Mouse (Mus musculus) embryonic facial prominence, embryonic 12.5 days (tissue): ENCODE results near the gene Emilin2. TPM values are rescaled to one million over a fixed set of nuclear protein-coding genes. Genes with fewer than 3 reads are reported as not detected.

Experiments used
- ATAC-seq: fragments of 200-750 bp; cut with Nextera tagmentation; 2 replicates; pipeline ENCODE4 v1.8.0; 2017; ENCODE audit not compliant: insufficient number of reproducible peaks, insufficient read depth, low FRiP score, low TSS enrichment
- H3K27ac ChIP-seq: fragments of 300-500 bp; sonication (generic); 2 replicates; pipeline ENCODE4 v1.5.1; 2016; ENCODE audit warnings: mild to moderate bottlenecking
- H3K27me3 ChIP-seq: fragments of 300-500 bp; sonication (generic); 2 replicates; pipeline ENCODE4 v1.6.1; 2016; ENCODE audit warnings: mild to moderate bottlenecking, moderate library complexity
- H3K36me3 ChIP-seq: fragments of 300-500 bp; sonication (generic); 2 replicates; pipeline ENCODE4 v1.6.1; 2016; ENCODE audit warnings: mild to moderate bottlenecking
- H3K4me1 ChIP-seq: fragments of 300-500 bp; sonication (generic); 2 replicates; pipeline ENCODE4 v1.6.1; 2016
- H3K4me2 ChIP-seq: fragments of 300-500 bp; sonication (generic); replicated peaks from 2 replicates; pipeline ENCODE4 v1.6.1; 2016; ENCODE audit warnings: mild to moderate bottlenecking, moderate library complexity
- H3K4me3 ChIP-seq: fragments of 300-500 bp; sonication (generic); 2 replicates; pipeline ENCODE4 v1.5.1; 2016; ENCODE audit warnings: mild to moderate bottlenecking
- H3K9ac ChIP-seq: fragments of 300-500 bp; sonication (generic); 2 replicates; pipeline ENCODE4 v1.6.1; 2016; ENCODE audit warnings: mild to moderate bottlenecking, moderate library complexity
- H3K9me3 ChIP-seq: fragments of 300-500 bp; sonication (generic); 2 replicates; pipeline ENCODE4 v1.6.1; 2016; ENCODE audit warnings: mild to moderate bottlenecking, moderate library complexity
- WGBS: fragments of 180-500 bp; shearing (Covaris S2); methylation state at CpG from one replicate; pipeline ENCODE4 v1.1.7; 2016; 5-methylcytosine and 5-hydroxymethylcytosine counted together
- polyA plus RNA-seq: library from polyadenylated mRNA; unstranded; fragments of >200 nt; fragmentation: Nextera tagmentation; extraction: Ambion mirVana; gene quantifications from 2 replicates; pipeline ENCODE4 v1.2.1, GENCODE M21; 2016

Gene Emilin2
- polyA plus RNA-seq, 1 experiment from 2014 or later = 23.5 TPM

DNA sequence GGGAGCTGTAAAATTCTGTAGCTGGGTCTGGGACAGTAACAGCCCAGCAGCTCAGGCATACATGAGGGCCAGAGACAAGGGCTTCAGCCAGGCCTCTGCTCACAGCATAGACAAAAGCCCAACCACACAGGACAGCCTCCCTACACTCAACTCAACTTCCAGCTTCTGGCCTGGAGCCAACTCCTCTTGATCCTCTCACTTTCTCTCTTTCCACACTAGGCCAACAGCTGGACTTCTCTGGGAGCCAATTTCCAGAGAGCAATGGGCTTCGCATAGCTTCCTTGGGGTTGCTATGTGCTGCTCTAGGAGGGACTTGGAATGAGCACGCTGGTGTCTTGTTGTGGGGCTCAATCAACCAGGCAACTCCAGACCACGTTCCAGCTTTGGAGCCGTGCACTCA, 28.5 kb downstream of the Emilin2 start:
- Histone ChIP-seq H3K4me2 (no peak overlapping the region), H3K9me3 (no peaks in the 10 kb centered on the region), H3K27ac (no peak overlapping the region), H3K4me1 (peaks cover 14% of the 10 kb centered on the region; the same call in 1 of the 2 replicates), H3K9ac (no peak overlapping the region), H3K27me3 (no peaks in the 10 kb centered on the region), H3K36me3 (no peaks in the 10 kb centered on the region), H3K4me3 (no peak overlapping the region)
- no peak for ATAC-seq
- WGBS = 90% methylated on average over 4 of the region's 4 CpGs

DNA sequence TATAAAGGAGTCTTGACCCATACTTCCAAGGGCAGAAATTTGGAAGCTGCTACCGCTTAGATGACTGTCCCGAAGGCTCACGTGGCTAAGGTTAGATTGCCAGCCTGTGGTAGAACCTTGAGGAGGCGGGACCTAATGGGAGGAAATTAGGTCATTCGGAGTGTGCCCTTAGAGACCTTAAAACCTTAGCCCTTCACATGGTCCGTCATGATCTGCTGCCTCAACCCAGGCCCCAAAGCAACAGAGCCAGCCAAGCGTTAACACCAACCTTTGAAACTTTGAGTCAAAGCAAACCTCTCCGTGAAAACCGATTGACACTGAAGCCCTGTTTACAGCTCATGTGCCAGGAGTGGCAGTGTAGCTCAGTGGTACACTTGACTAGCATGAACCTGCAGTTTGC, 29.1 kb downstream of the Emilin2 start:
- H3K27ac ChIP-seq = no peak overlapping the region
- 89% methylated on average over 9 of the region's 9 CpGs for WGBS
- no peak for ATAC-seq
- no peaks in the 10 kb centered on the region for H3K9me3 ChIP-seq
- H3K4me2 ChIP-seq = no peak overlapping the region
- no peak overlapping the region for H3K4me3 ChIP-seq
- H3K36me3 ChIP-seq = no peaks in the 10 kb centered on the region
- H3K4me1 ChIP-seq = peaks cover 14% of the 10 kb centered on the region; the same call in 1 of the 2 replicates
- H3K27me3 ChIP-seq = no peaks in the 10 kb centered on the region
- H3K9ac ChIP-seq = no peak overlapping the region

DNA sequence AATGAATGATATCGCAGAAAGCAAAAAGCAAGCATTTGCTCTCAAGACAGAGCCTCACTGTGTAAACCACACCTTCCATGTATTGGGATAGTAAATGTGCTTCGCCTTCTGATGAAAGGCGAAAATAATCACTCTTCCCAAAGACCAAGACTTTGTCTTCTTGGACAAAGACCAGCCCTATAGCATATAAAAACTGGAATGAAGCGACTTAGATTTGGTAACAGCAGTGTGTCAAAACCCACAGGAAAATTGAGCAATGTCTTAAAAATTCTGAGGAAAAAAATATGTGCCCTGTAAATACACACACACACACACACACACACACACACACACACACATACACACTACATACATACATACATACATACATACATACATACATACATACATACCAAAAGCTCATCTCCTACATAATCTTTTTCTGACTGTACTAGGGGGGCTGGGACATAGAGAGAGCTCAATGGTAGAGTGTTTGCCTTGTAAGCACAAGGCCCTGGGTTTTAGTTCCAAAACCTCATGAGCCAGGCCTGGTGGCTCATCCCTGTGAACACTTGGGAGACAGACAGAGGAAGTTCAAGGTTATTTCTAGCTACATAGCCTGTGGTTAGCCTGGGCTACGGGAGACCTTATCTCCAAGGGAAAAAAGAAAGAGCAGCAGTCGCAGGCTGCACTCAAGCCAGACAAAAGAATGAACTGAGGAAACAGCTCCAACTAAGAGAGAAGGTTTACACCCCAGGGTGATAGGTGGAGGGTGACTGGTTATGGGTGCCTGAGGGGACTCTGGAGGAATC, 33.9 kb downstream of the Emilin2 start:
- WGBS = 90% methylated on average over 6 of the region's 6 CpGs

DNA sequence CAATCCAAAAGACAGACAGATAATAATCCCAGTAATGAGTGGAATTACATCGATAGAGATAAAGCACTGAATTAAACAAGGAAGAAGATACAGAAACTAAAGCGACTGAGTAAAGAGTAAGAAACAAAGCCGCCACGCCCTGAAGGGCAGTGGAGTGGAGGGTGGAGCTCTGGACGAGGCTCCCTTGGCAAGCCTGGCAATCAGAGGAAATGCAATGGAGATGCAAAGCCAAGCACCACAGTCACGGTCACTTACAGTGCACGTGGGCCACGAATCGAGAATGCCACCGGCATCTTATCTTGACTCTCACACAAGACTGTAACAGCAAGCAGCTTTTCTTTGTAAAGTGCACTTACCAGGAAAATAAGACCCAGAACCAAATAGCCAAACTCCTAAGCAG, 35.0 kb downstream of the Emilin2 start:
- 87% methylated on average over 10 of the region's 10 CpGs for WGBS
- H3K27me3 ChIP-seq = no peaks in the 10 kb centered on the region

More for the DNA sequence above, 33.9 kb downstream of the Emilin2 start:
- Histone ChIP-seq H3K27me3 (no peaks in the 10 kb centered on the region), H3K27ac (no peak overlapping the region), H3K9ac (no peak overlapping the region), H3K4me3 (no peak overlapping the region), H3K9me3 (no peaks in the 10 kb centered on the region), H3K36me3 (peaks cover 16% of the 10 kb centered on the region), H3K4me2 (no peak overlapping the region), H3K4me1 (no peaks in the 10 kb centered on the region)
- ATAC-seq = no peak

DNA sequence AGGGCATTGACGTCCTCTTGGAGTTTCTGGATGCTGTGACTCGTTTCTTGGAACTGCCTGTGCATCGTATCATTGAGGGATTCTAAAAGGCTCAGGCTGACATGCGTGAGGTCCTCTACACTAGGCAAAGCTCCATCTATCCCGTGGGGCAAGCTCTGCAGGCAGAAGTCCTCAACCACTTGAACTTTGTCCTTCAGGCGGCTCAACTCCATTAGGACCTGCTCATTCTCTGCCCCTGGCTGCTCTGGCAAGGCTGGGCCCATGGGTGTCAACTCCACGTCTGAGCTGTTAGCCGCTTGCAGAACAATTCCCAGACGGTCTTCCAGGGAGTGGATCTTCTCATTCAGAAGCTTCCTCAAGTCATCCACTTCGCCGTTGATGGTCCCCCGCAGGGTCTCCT, 37.9 kb downstream of the Emilin2 start:
- no peak overlapping the region for H3K4me2 ChIP-seq
- WGBS = 93% methylated on average over 12 of the region's 12 CpGs
- H3K36me3 ChIP-seq = peaks cover 16% of the 10 kb centered on the region
- H3K4me1 ChIP-seq = no peaks in the 10 kb centered on the region
- no peaks in the 10 kb centered on the region for H3K9me3 ChIP-seq
- no peak for ATAC-seq
- no peak overlapping the region for H3K9ac ChIP-seq
- no peaks in the 10 kb centered on the region for H3K27me3 ChIP-seq
- H3K4me3 ChIP-seq = no peak overlapping the region
- no peak overlapping the region for H3K27ac ChIP-seq

More for the DNA sequence above, 35.0 kb downstream of the Emilin2 start:
- Histone ChIP-seq H3K4me1 (no peaks in the 10 kb centered on the region), H3K4me3 (no peak overlapping the region), H3K36me3 (peaks cover 16% of the 10 kb centered on the region), H3K9ac (no peak overlapping the region), H3K9me3 (no peaks in the 10 kb centered on the region), H3K27ac (no peak overlapping the region), H3K4me2 (no peak overlapping the region)
- ATAC-seq = no peak

DNA sequence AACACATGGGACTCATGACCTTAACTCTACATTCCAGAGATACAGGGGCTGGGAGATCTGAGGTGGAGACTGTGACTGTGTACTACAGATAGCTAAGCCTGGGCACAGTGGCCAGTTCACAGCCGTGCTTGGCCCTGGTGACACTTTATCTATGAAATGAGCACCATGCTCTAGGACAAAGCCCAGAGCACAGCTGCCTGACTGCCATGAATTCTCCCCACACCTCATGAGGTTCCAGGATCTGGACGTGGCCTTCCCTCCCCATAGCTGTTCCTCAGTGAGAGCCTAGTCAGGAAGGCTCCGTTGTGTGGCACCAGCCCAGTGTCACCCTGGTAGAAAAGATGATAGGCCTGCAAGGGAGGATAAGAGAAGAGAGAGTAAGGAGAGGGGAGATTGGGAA, 43.2 kb downstream of the Emilin2 start:
- 93% methylated on average over 3 of the region's 3 CpGs for WGBS

DNA sequence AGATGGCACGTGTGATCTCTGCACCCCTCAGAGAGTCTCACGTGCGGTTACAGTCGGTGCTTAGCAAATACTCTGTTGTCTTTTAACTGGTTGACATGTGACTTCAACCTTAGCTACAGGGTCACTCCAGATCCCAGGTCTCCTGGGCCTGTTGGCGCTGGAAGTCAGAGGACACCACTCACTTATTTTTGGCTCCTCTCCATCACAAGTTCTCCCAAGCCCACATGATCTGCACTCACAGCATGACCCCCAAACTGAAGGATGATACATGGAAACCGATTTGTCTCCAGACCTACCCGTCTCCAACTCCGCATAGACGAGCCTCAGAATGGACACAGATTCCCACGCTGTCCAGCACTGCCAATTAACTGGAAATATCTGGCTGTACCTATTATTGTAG, 43.6 kb downstream of the Emilin2 start:
- H3K4me3 ChIP-seq = no peak overlapping the region
- H3K36me3 ChIP-seq = no peaks in the 10 kb centered on the region; the same call in 1 of the 2 replicates
- WGBS = 87% methylated on average over 10 of the region's 10 CpGs
- H3K4me2 ChIP-seq = no peak overlapping the region
- no peaks in the 10 kb centered on the region for H3K4me1 ChIP-seq
- no peaks in the 10 kb centered on the region for H3K9me3 ChIP-seq
- H3K9ac ChIP-seq = no peak overlapping the region
- no peak overlapping the region for H3K27ac ChIP-seq
- ATAC-seq = no peak
- no peaks in the 10 kb centered on the region for H3K27me3 ChIP-seq

More for the DNA sequence above, 43.2 kb downstream of the Emilin2 start:
- Histone ChIP-seq H3K9me3 (no peaks in the 10 kb centered on the region), H3K4me1 (no peaks in the 10 kb centered on the region), H3K27ac (no peak overlapping the region), H3K9ac (no peak overlapping the region), H3K4me3 (no peak overlapping the region), H3K27me3 (no peaks in the 10 kb centered on the region), H3K36me3 (peaks cover 4% of the 10 kb centered on the region), H3K4me2 (no peak overlapping the region)
- no peak for ATAC-seq

DNA sequence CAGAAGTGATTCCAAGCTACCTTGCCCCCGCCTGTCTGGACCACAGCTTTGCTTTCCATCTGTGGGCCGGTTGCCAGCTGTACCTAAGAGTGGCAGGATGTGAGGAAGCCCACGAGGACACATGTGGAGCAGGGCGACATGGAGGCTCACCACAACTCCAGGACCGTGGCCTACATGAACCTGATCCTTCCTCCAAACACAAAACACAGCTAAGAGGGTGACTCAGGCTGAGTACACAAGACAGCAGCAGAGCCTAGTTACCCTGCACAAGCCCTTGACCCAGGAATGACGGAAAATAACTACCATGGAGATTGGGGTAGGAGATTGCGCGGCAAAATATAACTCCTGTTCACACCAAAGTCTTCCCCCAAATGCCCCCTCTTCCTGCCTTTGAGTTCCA, 44.4 kb downstream of the Emilin2 start:
- Histone ChIP-seq H3K9me3 (no peaks in the 10 kb centered on the region), H3K4me1 (no peaks in the 10 kb centered on the region), H3K36me3 (no peaks in the 10 kb centered on the region), H3K27ac (no peak overlapping the region), H3K27me3 (no peaks in the 10 kb centered on the region), H3K9ac (no peak overlapping the region), H3K4me2 (no peak overlapping the region), H3K4me3 (no peak overlapping the region)
- ATAC-seq = no peak
- WGBS = 84% methylated on average over 8 of the region's 8 CpGs

DNA sequence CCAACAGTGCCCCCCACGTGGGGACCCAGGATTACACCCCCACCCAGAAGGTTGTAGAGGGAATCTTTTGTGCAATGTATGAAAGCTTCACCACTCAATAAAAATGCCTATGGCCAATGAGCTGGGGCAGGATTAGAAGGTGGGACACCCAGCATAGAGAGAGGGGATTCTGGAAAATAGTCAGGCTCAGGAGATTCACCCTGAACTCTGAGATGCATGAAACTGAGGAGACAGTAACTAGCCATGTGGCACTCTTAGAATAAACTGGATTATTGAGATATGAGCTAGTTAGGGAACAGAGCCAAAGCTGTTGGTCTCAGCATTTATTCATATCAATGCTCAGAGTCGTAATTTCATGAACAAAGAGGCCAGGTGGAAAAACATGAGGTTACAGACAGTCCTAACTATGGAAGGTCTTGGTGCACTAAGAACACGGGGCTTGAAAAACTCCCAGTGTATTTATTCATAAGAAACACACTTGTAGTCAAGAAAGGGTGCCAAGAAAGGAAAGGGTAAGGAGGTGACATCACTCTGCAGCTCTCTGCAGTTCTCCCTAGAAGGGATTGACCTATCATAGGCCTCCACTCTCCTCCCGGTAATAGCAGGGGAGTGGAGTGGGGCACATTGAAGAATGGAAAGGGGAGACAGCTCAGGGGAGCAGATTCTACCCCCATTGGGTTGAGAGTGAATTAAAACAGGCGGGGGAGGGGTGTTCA, 46.3 kb downstream of the Emilin2 start:
- no peaks in the 10 kb centered on the region for H3K27me3 ChIP-seq
- no peak for ATAC-seq
- H3K4me1 ChIP-seq = no peaks in the 10 kb centered on the region
- no peak overlapping the region for H3K9ac ChIP-seq
- H3K9me3 ChIP-seq = no peaks in the 10 kb centered on the region
- no peak overlapping the region for H3K4me2 ChIP-seq
- no peaks in the 10 kb centered on the region for H3K36me3 ChIP-seq
- 74% methylated on average over 5 of the region's 5 CpGs for whole genome bisulfite sequencing
- no peak overlapping the region for H3K27ac ChIP-seq
- no peak overlapping the region for H3K4me3 ChIP-seq

DNA sequence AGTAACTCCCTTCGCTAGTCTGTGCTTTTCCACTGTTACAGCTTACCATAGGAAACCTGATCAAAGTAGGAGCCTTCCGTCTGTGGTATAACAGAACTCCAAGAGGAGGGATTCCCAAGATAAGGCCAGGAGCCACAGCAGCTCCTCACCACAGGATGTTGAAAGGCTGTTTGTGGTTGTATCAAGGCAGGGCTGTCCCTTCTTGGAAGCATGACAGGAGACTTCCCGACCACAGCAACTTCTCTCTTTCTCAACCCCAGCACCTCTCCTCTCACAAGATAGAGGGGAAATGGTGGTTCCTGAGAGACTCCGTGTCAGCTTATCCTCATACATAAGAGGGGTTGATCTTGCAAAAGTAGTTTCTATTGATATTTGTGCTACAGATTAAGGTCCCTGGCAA, 47.0 kb downstream of the Emilin2 start:
- H3K9ac ChIP-seq = no peak overlapping the region
- H3K27me3 ChIP-seq = no peaks in the 10 kb centered on the region
- H3K4me2 ChIP-seq = no peak overlapping the region
- no peak overlapping the region for H3K4me3 ChIP-seq
- WGBS = 71% methylated on average over 4 of the region's 4 CpGs
- H3K27ac ChIP-seq = no peak overlapping the region
- H3K9me3 ChIP-seq = no peaks in the 10 kb centered on the region
- H3K4me1 ChIP-seq = no peaks in the 10 kb centered on the region
- H3K36me3 ChIP-seq = no peaks in the 10 kb centered on the region
- no peak for ATAC-seq

DNA sequence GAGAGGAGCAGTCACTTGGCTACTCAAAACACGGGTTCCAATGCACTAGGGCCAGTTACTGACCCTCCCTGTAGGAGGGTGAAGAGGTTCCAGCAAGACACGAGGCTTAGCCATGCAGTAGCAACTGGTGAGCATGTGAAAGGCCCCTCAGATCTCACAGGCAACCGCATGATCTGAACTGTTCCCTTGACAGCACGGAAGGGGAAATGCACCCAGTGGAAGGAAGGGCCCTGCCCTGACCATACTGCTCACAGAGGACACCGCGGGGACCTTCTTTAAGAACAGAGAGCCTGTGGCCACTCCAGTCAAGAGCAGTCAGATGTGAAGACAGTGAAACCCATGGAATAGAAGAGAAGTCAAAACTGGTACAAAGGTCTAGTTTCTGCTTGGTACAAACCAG, 48.6 kb downstream of the Emilin2 start:
- Histone ChIP-seq H3K4me1 (no peaks in the 10 kb centered on the region), H3K36me3 (no peaks in the 10 kb centered on the region), H3K4me3 (no peak overlapping the region), H3K9ac (no peak overlapping the region), H3K27me3 (no peaks in the 10 kb centered on the region), H3K9me3 (no peaks in the 10 kb centered on the region), H3K4me2 (no peak overlapping the region), H3K27ac (no peak overlapping the region)
- WGBS = 78% methylated on average over 6 of the region's 6 CpGs
- no peak for ATAC-seq

DNA sequence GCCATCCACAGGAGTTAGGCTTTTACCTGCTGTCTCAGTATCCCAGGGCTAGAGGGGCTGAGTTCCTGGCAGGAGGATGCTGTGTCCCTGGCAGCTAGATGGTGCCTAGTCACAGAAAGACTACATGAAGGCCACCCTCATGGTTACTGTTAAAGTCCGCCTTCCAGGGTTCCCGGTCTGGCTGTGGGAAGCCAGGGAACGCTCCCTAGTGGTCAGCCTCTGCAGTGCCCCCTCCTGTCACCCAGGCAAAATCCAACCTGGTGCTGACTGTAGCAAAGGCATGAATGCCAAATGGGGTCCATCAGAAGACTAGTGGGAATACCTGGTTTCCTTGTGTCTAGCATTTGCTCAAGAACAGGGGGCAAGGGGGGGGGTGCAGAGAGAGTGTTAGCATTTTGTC, 51.1 kb downstream of the Emilin2 start:
- Histone ChIP-seq H3K4me2 (no peak overlapping the region), H3K4me3 (no peak overlapping the region), H3K27ac (no peak overlapping the region), H3K27me3 (no peaks in the 10 kb centered on the region), H3K9ac (no peak overlapping the region), H3K9me3 (no peaks in the 10 kb centered on the region), H3K4me1 (peaks cover 2% of the 10 kb centered on the region; the same call in 1 of the 2 replicates), H3K36me3 (no peaks in the 10 kb centered on the region)
- WGBS = 58% methylated on average over 3 of the region's 3 CpGs
- ATAC-seq = no peak
